Mouse (Mus musculus) bone marrow macrophage, adult 2 months (primary cell): ENCODE measurements around the gene Esrp2. TPM values are rescaled to one million over a fixed set of nuclear protein-coding genes. Genes with fewer than 3 reads are reported as not detected.

Experiments used
- H3K27ac ChIP-seq: 2 replicates; pipeline ENCODE4 v1.5.1; 2012; ENCODE audit warnings: low read depth, low read length; ENCODE audit not compliant: insufficient read depth
- H3K4me1 ChIP-seq: 2 replicates; pipeline ENCODE4 v1.6.1; 2012; ENCODE audit warnings: low read length; ENCODE audit not compliant: control insufficient read depth, insufficient read depth
- H3K4me3 ChIP-seq: 2 replicates; pipeline ENCODE4 v1.5.1; 2012; ENCODE audit warnings: mild to moderate bottlenecking, low read length, moderate library complexity; ENCODE audit not compliant: insufficient read depth
- CTCF ChIP-seq: IDR thresholded peaks from 2 replicates; pipeline ENCODE4 v1.5.1; 2012; ENCODE audit warnings: low read depth, mild to moderate bottlenecking, low read length, moderate library complexity
- POLR2A ChIP-seq: IDR thresholded peaks from 2 replicates; pipeline ENCODE4 v1.6.1; 2012; ENCODE audit warnings: mild to moderate bottlenecking, low read depth, low read length, borderline replicate concordance
- polyA plus RNA-seq: library from polyadenylated mRNA; stranded (reverse); fragments of >200 nt; gene quantifications from 2 replicates; pipeline ENCODE4 v1.2.4, GENCODE M21; 2012; ENCODE audit not compliant: missing spikeins, insufficient read depth, insufficient read length

The Esrp2 gene
- polyA plus RNA-seq, 1 experiment: not detected

DNA sequence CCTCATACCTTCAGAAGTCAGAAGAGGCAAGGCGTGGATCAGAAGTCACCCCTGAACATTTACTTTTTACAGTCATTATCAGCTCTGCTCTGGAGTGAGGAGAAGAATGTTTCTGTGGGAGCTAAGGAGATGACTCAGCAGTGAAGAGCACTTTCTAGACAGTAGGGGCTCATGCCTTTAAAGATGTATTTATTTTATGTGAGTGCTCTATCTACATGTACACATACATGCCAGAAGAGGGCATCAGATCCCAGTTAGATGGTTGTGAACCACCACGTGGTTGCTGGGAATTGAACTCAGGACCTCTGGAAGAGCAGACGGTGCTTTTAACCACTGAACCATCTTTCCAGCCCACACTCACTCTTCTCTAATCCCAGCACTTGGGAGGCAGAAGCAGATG, 9.7 kb downstream of the Esrp2 start:
- TF ChIP-seq POLR2A: no peak
- no peak for TF ChIP-seq CTCF
- Histone ChIP-seq H3K4me3 (no peak overlapping the region), H3K4me1 (peaks cover 10% of the 10 kb centered on the region), H3K27ac (no peak overlapping the region)

DNA sequence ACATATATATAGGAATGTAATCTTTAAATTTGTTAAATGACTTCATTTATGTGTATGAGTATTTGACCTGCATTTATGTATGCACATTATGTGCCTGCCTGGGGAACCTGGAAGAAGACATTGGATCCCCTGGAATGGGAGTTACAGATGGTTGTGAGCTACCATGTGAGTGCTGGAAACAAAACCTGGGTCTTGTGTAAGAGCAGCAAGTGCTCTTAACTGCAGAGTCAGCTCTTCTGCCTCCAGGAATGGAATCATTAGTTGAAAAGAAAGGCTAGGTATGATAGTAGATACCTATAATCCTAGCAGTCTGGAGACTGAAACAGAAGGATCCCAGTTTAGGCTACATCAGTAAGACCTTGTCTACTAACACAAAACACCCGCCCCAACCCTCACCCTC, 10.7 kb downstream of the Esrp2 start:
- Histone ChIP-seq H3K27ac (no peak overlapping the region), H3K4me3 (no peak overlapping the region), H3K4me1 (peaks cover 10% of the 10 kb centered on the region)
- TF ChIP-seq CTCF: no peak
- no peak for TF ChIP-seq POLR2A

DNA sequence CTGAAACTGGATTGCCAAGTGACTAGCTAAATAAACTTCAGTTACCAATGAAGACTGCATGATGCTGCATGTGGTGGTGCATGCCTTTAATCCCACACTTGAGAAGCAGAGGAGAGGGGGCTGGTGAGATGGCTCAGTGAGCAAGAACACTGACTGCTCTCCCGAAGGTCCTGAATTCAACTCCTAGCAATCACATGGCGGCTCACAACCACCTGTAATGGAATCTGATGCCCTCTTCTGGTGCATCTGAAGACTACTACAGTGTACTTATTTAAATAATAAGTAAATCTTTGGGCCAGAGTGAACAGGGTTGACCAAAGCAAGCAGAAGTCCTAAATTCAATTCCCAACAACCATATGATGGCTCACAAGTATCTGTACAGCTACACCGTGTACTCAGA, 13.3 kb downstream of the Esrp2 start:
- peaks cover 10% of the 10 kb centered on the region for H3K4me1 ChIP-seq
- TF ChIP-seq POLR2A (no peak), CTCF (no peak)
- no peak overlapping the region for H3K4me3 ChIP-seq
- H3K27ac ChIP-seq: no peak overlapping the region

DNA sequence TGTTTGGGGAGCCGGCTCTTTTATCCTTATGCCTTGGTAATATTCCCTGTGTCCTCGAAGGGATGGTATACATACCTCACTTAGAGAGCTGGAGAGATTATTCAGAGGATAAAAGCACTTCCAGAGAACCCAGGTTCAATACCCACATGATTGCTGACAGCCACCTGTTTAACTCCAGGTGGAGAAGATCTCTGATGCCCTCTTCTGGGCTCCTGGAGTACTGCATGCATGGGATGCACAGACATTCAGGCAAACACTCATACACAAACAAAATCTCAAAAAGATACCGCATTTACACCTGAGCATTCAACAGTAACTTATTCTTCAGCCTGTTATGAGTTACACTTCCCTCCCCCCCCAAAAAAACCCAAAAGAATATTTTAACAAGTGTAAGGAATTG, 20.9 kb downstream of the Esrp2 start:
- H3K4me1 ChIP-seq: no peaks in the 10 kb centered on the region
- H3K27ac ChIP-seq: no peak overlapping the region
- no peak overlapping the region for H3K4me3 ChIP-seq
- TF ChIP-seq POLR2A (no peak), CTCF (no peak)

DNA sequence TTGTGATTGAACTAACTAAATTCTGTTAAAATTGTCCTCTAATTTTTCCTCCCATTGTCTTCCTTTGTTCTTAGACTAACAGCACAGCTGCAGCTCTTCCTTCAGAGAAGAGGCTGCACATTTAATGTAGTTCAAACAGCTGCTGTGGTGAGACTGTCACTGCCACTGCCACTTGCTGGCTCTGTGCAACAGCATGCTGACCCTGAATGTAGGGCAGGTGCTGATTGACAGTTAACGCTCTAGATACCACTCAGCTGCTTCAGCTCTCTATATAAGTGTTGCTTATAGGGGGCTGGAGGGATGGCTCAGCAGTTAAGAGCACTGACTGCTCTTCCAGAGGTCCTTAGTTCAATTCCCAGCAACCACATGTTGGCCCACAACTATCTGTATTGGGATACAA, 24.3 kb downstream of the Esrp2 start:
- no peak overlapping the region for H3K4me3 ChIP-seq
- TF ChIP-seq CTCF (no peak), POLR2A (no peak)
- no peaks in the 10 kb centered on the region for H3K4me1 ChIP-seq
- no peak overlapping the region for H3K27ac ChIP-seq

DNA sequence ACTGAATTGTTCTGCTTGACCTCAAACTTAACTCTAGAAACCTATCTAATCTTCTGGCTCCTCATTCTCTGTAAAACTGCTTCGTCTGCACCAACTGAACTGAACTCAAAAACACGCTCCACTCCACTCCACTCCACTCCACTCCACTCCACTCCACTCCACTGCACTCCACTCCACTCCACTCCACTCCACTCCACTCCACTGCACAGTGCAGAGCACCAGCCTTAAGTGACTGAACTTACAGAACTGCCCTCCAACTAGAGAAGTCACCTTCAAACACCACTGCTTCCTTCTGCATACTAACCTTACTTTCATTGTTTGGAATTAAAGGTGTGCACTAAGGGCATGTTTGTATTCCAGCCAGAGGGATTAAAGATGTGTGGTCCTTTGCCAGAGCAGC, 24.7 kb downstream of the Esrp2 start:
- no peak for TF ChIP-seq CTCF
- TF ChIP-seq POLR2A: no peak
- Histone ChIP-seq H3K27ac (no peak overlapping the region), H3K4me3 (no peak overlapping the region)

DNA sequence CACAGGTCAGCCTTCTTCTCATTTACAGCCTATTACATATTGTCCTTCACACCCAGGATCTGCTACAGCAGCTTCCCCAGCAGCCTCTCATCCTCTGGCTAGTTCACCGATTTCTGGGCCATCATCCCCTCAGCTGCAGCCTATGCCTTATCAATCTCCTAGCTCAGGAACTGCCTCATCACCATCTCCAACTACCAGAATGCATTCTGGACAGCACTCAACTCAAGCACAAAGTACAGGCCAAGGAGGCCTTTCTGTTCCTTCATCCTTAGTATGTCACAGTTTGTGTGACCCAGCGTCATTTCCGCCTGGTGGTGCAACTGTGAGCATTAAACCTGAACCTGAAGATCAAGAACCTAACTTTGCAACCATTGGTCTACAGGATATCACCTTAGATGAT, 28.0 kb downstream of the Esrp2 start:
- Histone ChIP-seq H3K27ac (no peak overlapping the region), H3K4me1 (peaks cover 11% of the 10 kb centered on the region), H3K4me3 (no peak overlapping the region)
- TF ChIP-seq CTCF: no peak
- TF ChIP-seq POLR2A: no peak

More for the DNA sequence above, 24.7 kb downstream of the Esrp2 start:
- H3K4me1 ChIP-seq: no peaks in the 10 kb centered on the region

DNA sequence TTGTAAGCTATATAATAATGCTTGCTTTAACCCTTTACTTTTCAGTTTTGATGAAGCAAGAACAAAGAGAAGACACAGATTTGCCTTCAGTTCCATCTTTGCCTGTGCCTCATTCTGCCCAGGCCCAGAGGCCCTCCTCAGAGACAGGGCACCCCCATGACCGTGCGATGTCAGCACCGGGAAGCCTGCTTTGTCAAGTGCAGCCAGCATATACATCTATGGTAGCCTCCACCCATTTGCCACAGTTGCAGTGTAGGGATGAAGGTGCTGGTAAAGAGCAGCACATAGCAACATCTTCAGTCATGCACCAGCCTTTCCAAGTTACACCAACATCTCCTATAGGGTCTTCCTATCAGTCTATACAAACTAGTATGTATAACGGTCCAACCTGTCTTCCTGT, 28.7 kb downstream of the Esrp2 start:
- H3K4me1 ChIP-seq: peaks cover 11% of the 10 kb centered on the region
- no peak overlapping the region for H3K27ac ChIP-seq
- no peak overlapping the region for H3K4me3 ChIP-seq
- TF ChIP-seq POLR2A: no peak
- no peak for TF ChIP-seq CTCF

DNA sequence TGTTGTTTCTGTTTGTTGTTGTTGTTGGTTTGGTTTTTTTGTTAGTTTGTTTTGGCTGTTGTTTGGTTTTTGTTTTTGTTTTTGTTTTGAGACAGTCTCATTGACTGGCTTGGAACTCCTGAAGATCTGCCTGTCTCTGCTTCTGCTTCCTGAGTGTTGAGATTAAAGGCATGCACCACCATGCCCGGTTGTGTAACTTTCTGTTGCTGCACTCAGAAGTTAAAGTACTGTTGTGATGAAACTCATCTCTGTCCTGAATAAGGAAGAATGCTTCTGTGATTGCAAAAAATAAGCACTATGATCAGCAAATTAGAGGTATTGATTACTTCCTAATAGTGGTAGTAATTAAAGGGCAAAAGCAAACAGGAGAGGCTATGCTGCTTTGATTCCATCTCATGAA, 30.6 kb downstream of the Esrp2 start:
- no peak for TF ChIP-seq CTCF
- TF ChIP-seq POLR2A: no peak
- H3K4me1 ChIP-seq: peaks cover 11% of the 10 kb centered on the region
- peak overlapping the region; percentile 66 for H3K27ac ChIP-seq
- H3K4me3 ChIP-seq: no peak overlapping the region

DNA sequence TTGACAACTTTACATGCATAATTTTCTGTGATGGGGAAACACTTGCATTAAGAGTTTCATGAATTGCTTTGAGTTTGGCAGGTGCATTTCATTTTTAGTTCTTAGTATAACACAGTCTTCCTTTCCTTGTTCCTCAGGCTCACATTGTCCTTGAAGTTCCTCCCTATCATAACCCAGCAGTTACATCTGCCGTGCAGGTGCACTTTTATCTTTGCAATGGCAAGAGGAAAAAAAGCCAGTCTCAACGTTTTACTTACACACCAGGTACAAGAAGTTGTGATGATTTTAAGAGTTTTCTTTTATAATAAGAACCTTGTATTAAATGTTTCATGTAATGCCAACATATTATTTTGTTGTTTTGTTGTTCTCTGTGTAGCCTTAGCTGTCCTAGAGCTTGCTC, 32.9 kb downstream of the Esrp2 start:
- Histone ChIP-seq H3K4me3 (no peak overlapping the region), H3K27ac (no peak overlapping the region), H3K4me1 (peaks cover 11% of the 10 kb centered on the region)
- TF ChIP-seq POLR2A (no peak), CTCF (no peak)

DNA sequence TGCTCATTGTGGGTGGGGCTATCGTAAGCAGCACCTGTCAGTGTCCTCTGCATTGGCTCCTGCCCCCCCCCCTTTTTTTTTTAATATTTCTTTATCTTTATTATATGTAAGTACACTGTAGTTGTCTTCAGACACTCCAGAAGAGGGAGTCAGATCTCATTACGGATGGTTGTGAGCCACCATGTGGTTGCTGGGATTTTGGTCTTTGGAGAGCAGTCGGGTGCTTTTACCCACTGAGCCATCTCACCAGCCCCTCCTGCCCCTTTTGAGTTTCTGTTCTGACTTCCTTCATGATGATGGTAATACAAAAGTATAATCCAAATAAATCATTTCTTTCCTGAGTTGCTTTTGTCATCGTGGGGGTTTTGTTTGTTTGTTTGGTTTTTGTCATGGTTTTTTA, 34.5 kb downstream of the Esrp2 start:
- TF ChIP-seq POLR2A: no peak
- Histone ChIP-seq H3K27ac (no peak overlapping the region), H3K4me3 (no peak overlapping the region), H3K4me1 (peaks cover 11% of the 10 kb centered on the region)

Other genes starting within 250 kb of the Esrp2 start
- gene Nrn1l, start 243.4 kb downstream of the Esrp2 start, polyA plus RNA-seq: not detected in 2 replicates
- 18.0 and 18.8 TPM in 2 replicates for gene Pskh1, start 236.5 kb downstream of the Esrp2 start, polyA plus RNA-seq
- gene Ctrl, start 203.1 kb downstream of the Esrp2 start, polyA plus RNA-seq: 0.63 TPM in 1 of 2 replicates, not detected in the other
- gene Psmb10, start 198.5 kb downstream of the Esrp2 start, polyA plus RNA-seq: 150 and 151 TPM in 2 replicates
- gene Lcat, start 193.6 kb downstream of the Esrp2 start, polyA plus RNA-seq: 0.55 and 0.60 TPM in 2 replicates
- 19.6 and 27.5 TPM in 2 replicates for gene Slc12a4, start 170.9 kb downstream of the Esrp2 start, polyA plus RNA-seq
- 3.2 and 3.6 TPM in 2 replicates for gene Dpep3, start 157.5 kb downstream of the Esrp2 start, polyA plus RNA-seq
- 6.1 and 8.3 TPM in 2 replicates for gene Dus2, start 145.6 kb downstream of the Esrp2 start, polyA plus RNA-seq
- not detected in 2 replicates for gene Dpep2nb, start 131.0 kb downstream of the Esrp2 start, polyA plus RNA-seq
- 10.1 and 12.0 TPM in 2 replicates for gene Ddx28, start 125.1 kb downstream of the Esrp2 start, polyA plus RNA-seq
- gene Nfatc3, start 78.1 kb downstream of the Esrp2 start, polyA plus RNA-seq: 28.3 and 31.9 TPM in 2 replicates
- gene Pla2g15, start 13.4 kb upstream of the Esrp2 start, polyA plus RNA-seq: 144 and 153 TPM in 2 replicates
- gene Slc7a6, start 31.9 kb upstream of the Esrp2 start, polyA plus RNA-seq: 8.3 and 9.4 TPM in 2 replicates
- gene Slc7a6os, start 74.0 kb upstream of the Esrp2 start, polyA plus RNA-seq: 25.5 and 26.5 TPM in 2 replicates
- 3.9 and 8.8 TPM in 2 replicates for gene Prmt7, start 74.0 kb upstream of the Esrp2 start, polyA plus RNA-seq
- gene Smpd3, start 201.0 kb upstream of the Esrp2 start, polyA plus RNA-seq: 0.77 and 1.0 TPM in 2 replicates